Mouse (Mus musculus): ENCODE results near the gene Glul.
"Not testable (repeated sequence)": the region's sequence is repeated elsewhere in the genome, so short reads cannot be mapped to it uniquely, and the experiment has no call there.

DNA sequence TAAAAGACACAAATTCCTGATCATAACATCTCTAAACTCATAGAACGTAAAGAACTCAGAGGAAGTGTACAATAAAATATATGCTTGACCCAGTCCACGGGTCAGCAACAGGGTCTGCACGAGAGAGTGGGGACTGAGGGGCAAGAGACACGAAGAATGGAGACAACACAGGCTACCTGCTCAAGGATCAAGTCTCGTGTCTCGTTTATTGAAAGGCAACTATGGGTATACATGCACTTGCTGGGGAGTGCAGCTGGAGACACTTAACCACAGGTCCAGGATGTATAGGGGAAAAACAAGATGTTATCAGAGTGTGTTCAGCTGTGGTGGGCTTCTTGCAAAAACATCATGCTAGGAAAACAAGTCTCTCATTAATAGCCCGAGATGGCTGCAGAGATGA is 47.0 kb upstream of the Glul start:
- not testable (repeated sequence) for TF ChIP-seq CTCF, EP300 (IDR thresholded peaks at IDR 0.05; ENCODE audit: low read depth)
